Mouse (Mus musculus): ENCODE measurements around the gene Tsr2. TPM values are rescaled to one million over a fixed set of nuclear protein-coding genes. Genes with fewer than 3 reads are reported as not detected.
A peak's percentile ranks its signal among the peaks of the same experiment; 100 is the strongest.

Gene Tsr2
- total RNA-seq (2021): 10 to 100 TPM; 52.6 to 56.6 TPM
- long read RNA-seq, transcript Tsr2-202 (5 exons, 3,796 nt): major isoform, 22 of 28 reads
- long read RNA-seq, partial matches to known transcripts: 1 of 28 reads
- long read RNA-seq, other reads (novel, unspliced or antisense): 3 of 28 reads

DNA sequence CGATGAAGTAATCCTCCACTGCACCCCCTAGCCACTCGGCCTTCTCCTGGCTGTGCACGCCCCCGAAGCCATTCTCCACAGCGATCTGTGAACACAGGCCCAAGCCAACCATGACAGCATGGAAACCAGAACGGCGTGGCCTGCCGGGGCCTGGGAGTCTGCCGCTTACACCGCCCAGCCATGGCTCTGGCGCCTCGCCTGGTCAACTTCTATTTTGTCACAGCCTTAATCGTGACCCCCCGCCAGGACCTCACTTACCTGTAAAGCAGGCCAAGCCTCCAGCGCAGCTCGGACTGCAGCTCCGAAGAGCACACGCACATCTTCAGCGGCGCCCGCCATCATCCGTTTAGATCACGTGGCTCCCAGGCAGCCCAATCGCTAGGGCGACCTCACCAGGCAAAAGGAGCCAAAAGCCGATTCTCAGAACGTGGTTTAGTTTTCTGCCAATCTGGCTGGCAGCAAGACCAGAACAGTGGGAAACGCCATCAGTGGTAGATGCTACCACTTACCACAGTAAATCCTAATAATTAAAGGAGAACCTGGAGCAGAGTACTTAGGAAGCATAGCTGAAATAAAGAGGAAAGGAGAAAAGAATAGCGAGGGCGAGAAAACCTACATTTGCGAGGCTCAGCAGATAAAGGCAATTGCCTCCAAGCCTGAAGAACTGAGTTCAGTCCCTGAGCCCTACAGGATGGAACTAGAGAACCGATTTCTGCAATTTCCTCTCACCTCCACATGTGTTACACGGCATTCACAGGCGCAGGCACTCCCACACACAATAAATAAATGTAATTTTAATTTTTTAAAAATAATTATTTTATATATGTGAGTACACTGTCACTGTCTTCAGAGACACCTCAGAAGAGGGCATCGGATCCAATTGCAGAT, at the start of gene Tsr2:
TSS of gene Tsr2 (minus strand) at position 373 of the 888 bp plus-strand sequence.
- peak; percentile 62 to 74 for DNase-seq (ENCODE audit: low spot score in 2 of 2)

- DNase-seq (ENCODE audit: low spot score in 2 of 2): no peak
Observed at GRCm38 (mm10) chrX:151132785-151133184, 36.4 kb upstream of the Tsr2 start.

- no peak for DNase-seq (ENCODE audit: low spot score in 2 of 2)
Observed at GRCm38 (mm10) chrX:151130493-151130892, 34.1 kb upstream of the Tsr2 start.

GRCm38 (mm10) chrX:151123933-151124332, 27.6 kb upstream of the Tsr2 start:
- no peak for DNase-seq (ENCODE audit: low spot score in 2 of 2)

DNA sequence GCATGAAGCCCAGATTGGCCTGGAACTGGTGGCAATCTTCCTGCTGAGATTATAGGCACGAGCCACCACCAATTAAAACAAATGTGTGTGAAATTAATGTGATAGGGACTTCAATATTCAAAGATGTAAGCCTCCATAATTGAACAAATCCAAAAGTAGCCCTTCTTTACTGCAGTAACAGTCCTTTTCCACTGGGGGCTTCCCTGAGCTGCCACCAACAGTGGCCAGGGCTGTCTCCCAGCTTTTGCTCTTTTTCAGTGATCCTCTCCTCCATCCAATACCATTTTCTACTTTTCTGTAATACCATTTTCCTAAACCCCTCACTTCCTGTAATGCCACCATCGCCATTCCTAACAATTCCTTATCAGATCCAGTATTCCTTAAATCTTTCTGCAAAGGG, 21.1 kb upstream of the Tsr2 start:
- peak in 1 of 2 experiments; percentile 16 for DNase-seq (ENCODE audit: low spot score in 2 of 2)

DNA sequence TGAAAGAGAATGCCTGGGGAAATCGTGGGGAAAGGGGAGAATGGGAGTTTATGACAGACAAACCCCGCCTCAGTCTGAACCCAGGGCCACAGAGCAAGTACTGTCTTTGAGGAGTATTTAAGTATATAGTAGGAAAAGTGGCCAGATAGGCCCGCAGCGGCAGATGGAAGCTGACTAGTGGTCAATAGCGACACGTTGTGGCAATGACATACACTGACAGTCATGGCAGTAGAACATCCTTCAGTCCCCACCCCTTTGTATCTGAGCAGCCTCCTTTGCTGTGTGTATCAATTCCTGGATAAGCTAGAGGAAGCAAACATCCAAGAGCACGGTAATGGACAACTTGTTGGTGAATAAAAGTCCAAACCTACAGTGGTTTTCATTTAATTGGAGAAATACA, 20.5 kb upstream of the Tsr2 start:
- DNase-seq (ENCODE audit: low spot score in 2 of 2): peak; percentile 19 to 26

DNA sequence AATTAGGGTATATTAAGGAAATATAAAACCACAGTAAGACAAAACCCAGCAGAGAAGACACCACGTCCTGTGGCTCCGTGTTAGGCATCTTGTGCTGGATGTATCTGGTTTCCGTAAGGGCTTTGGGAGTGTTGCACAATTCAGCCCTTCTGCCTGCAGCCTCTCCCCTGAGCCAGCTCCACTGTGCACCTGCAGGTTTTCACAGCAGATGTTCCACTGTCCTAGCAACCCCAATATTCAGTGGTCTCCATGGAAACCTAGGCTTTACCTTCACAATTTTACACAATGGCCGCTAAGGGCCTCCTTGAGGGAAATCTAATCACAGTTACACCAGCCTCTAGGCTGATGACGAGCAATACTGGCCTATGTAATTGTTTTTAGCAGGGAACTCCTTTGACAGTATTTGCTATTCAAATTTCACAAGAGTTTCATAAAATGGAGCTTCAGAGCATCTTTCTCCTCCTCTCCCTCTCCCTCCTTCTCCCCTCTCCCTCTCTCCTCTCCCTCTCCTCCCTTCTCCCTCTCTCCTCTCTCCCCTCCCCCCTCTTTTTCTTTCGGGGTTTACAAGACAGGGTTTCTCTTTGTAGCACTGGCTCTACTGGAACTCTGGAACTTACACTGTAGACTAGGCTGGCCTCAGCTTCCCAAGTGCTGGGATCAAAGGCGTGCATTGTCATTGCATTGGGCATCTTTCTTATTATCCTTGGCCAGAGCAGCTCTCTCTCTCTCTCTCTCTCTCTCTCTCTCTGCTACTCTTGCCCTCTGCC, 11.1 kb upstream of the Tsr2 start:
- DNase-seq (ENCODE audit: low spot score in 2 of 2): no peak

GRCm38 (mm10) chrX:151087418-151087817, 8.9 kb downstream of the Tsr2 start:
- DNase-seq (ENCODE audit: low spot score in 2 of 2): no peak

GRCm38 (mm10) chrX:151085599-151085998, 10.7 kb downstream of the Tsr2 start:
- DNase-seq (ENCODE audit: low spot score in 2 of 2): no peak

GRCm38 (mm10) chrX:151076941-151077485, 19.3 kb downstream of the Tsr2 start:
- DNase-seq (ENCODE audit: low spot score in 2 of 2): no peak

- no peak for DNase-seq (ENCODE audit: low spot score in 2 of 2)
Observed at GRCm38 (mm10) chrX:151076007-151076406, 20.3 kb downstream of the Tsr2 start.

- no peak for DNase-seq (ENCODE audit: low spot score in 2 of 2)
Observed at GRCm38 (mm10) chrX:151067876-151068275, 28.5 kb downstream of the Tsr2 start.

DNA sequence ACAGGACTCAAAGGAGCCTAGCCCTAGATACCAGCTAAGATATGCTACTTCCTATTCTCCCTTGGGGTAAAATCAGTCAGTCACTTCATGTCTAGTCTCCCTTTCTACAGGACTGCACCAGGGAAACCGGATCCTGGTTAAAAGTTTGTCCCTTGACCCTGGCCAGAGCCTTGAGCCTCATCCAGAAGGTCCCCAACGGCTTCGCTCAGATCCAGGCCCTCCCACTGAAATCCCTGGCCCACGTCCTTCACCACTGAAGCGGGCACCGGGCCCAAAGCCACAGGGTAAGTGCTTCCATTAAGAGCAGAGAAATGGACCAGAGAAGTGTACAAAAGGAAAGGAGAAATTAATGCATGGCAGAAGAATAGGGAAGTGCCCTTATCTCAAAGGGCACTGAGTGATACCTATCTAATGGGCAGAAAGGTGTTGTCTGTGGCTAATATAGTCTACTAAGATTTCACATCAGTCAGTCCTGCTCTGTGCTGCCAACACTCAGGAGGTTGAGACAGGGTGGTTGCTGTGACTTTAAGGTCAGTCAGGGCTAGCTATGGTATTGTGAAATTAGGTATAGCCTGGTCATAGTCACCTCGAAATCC, 30.2 kb downstream of the Tsr2 start:
- no peak for DNase-seq (ENCODE audit: low spot score in 2 of 2)

GRCm38 (mm10) chrX:151061615-151062299, 34.6 kb downstream of the Tsr2 start:
- DNase-seq (ENCODE audit: low spot score in 2 of 2): no peak

DNA sequence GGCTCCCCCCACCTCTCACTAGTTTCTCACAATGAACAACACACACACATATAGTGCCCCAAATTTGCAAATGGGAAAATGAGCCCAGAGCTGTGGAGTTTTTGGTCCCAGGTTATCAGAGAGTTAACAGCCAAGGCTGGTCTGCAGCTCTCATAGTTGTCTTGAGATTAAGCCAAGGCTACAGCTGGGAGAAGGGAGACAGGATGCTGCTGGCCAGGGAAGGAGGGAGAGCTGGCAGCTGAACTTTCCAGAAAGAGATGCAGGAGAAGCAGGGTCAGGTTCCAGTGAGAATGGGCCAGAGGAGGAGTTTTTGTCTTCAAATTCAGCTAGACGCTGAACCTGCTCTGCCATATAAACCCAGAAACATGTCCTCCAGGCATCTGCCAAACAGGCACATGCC, 37.0 kb downstream of the Tsr2 start:
- no peak for DNase-seq (ENCODE audit: low spot score in 2 of 2)

DNA sequence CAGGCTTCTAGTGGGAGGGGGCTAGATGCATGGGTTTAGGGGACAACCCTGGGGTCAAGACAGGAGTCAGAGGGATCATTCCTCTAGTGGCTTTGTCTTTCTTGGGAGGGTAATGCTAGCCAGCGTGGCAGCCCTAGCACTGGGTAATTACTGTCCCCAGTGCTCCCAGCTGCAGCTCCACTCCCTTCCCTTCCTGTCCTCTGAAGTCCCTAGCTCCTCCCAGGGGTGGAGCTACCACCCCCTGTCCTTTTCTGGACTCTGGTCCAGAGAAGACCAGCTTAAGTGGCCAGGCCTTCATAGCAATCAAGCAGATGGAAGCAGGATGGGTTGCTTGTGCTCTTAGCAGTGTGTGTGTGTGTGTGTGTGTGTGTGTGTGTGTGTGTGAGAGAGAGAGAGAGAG, 40.8 kb downstream of the Tsr2 start:
- no peak for DNase-seq (ENCODE audit: low spot score in 2 of 2)

DNA sequence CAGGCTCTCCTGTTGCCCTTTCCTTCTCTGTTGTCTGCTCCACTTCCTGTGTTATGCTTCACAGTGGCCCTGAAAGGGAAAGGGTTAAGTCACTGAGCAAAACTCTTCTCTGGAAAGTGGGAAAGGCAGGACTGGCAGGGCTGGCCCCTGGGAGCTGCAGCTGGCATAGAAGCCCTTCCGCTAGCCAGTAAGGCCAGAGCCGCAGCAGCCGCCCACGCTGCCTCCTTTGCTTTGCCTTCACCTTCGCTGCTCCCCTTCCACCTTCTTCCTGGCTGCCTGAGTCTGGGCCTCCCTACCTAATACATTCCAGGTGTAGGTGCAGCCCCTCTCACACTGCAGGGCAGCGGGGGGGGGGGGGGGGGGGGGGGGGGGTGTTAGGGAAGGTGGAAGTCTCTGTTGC, 41.9 kb downstream of the Tsr2 start:
- DNase-seq (ENCODE audit: low spot score in 2 of 2): no peak

DNA sequence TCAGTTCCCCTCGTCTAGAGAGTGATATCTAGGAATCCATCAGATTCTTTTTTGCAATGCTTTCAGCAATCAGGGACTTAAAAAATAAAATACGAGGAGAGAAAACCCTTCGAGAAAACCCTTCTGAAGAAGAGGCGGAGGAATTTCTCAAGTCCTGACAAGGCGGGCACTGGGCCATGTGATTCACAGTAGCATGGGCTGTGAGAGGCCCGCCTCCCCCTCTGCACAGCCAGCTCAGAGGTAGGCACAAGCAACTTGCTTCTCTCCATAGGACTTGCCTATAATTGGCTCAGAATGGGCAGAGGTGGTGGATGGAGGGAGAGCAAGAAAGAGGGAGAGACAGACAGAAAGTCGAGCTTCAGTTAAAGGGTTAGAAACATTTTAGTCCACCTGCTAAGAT, 46.0 kb downstream of the Tsr2 start:
- no peak for DNase-seq (ENCODE audit: low spot score in 2 of 2)

GRCm38 (mm10) chrX:151049661-151050215, 46.6 kb downstream of the Tsr2 start:
- no peak for DNase-seq (ENCODE audit: low spot score in 2 of 2)

GRCm38 (mm10) chrX:151047431-151048058, 48.8 kb downstream of the Tsr2 start:
- DNase-seq (ENCODE audit: low spot score in 2 of 2): peak; percentile 24 to 52
